Mouse (Mus musculus): ENCODE measurements at regions not wholly inside any gene's neighbourhood (a gene's known extent, or its start where the extent isn't known, plus 50 kb on each side); places are given as distances from the start of the nearest gene placed in this dataset.

DNA sequence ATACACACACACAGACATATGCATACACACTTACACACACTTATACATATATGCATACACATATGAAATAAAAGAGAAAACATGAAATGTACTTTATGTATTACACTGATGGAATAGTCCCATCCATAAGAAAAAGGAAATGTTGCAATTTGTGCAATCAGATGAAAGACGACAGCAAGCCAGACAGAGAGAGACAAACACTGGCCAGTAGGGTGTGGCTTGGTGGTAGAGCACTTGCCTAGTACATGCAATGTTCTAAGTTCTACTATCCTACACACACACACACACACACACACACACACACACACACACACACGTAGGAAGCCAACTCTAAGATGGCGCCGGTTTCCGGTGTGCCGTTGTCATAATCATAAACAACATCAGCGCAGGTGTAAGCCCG lies 85.3 kb upstream of the Bace2 start:
- no peak overlapping the region for H3K4me2 ChIP-seq (ENCODE audit: low read depth)
- no peaks in the 10 kb centered on the region for H3K79me2 ChIP-seq (ENCODE audit: control insufficient read depth, insufficient read depth)
- no peaks in the 10 kb centered on the region for H3K27me3 ChIP-seq (ENCODE audit: control insufficient read depth, insufficient read depth, insufficient read length)
- TF ChIP-seq USF1 (IDR thresholded peaks at IDR 0.05; ENCODE audit: low read depth) (no peak), REST (IDR thresholded peaks at IDR 0.05; ENCODE audit: insufficient read depth, insufficient read length) (no peak), CEBPB (IDR thresholded peaks at IDR 0.05; ENCODE audit: insufficient read depth, poor library complexity, severe bottlenecking) (no peak)
- no peak overlapping the region for H3K4me3 ChIP-seq
- no peak overlapping the region for H3ac ChIP-seq (ENCODE audit: control insufficient read depth, insufficient read length)
- no peaks in the 10 kb centered on the region for H3K36me3 ChIP-seq (ENCODE audit: control insufficient read depth, insufficient read depth)

DNA sequence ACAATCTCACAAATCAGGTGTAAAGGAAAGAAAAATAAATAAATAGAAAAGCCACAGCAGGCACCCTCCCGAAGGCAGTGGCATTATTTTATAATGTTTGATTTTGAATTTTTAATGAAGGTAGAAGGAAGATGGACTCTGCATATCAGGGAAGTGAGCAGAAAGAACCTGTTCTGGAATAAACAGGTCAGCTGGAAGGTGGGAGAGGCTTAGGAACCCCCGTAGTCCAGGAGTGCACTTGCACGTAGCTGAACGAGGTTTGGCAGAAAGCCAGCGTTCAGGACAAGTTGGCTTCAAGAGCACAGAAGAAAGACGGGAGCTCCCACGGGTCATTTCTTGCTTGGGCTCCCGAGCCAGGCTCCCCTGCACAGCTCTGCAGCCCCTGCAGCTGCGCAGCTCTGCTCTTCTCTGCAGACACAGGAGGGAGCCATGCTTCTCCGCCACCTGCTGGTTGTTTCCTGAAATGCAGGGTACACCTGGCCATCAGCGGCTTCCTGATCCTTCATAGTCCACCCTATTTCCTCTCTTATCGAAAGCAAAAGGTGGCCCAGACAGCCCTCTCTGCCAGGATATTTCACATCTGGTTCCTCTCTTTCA lies 84.4 kb upstream of the Bace2 start:
- H3K4me2 ChIP-seq (ENCODE audit: low read depth), result peak overlapping the region; percentile 3
- TF ChIP-seq MYOD1 (IDR thresholded peaks at IDR 0.05; ENCODE audit: control insufficient read depth in 1 of 3, insufficient read length in 2 of 3, low read depth in 2 of 3) (no peak), TCF12 (IDR thresholded peaks at IDR 0.05; ENCODE audit: insufficient read depth, poor library complexity, severe bottlenecking) (no peak), CEBPB (IDR thresholded peaks at IDR 0.05; ENCODE audit: insufficient read depth, poor library complexity, severe bottlenecking) (no peak), SRF (IDR thresholded peaks at IDR 0.05; ENCODE audit: control insufficient read depth, insufficient read length, low read depth) (no peak), USF1 (IDR thresholded peaks at IDR 0.05; ENCODE audit: low read depth) (no peak), POLR2A (IDR thresholded peaks at IDR 0.05; ENCODE audit: insufficient read length, low read depth) (no peak), TCF3 (IDR thresholded peaks at IDR 0.05; ENCODE audit: insufficient read length, low read depth) (no peak), POLR2AphosphoS2 (IDR thresholded peaks at IDR 0.05; ENCODE audit: insufficient read length, low read depth) (no peak), REST (IDR thresholded peaks at IDR 0.05; ENCODE audit: insufficient read depth, insufficient read length) (no peak), E2F4 (IDR thresholded peaks at IDR 0.05; ENCODE audit: insufficient read depth) (no peak), MAX (IDR thresholded peaks at IDR 0.05; ENCODE audit: low read depth) (no peak), MYOG (IDR thresholded peaks at IDR 0.05; ENCODE audit: control insufficient read depth in 1 of 3, insufficient read depth in 1 of 3, insufficient read length in 2 of 3, low read depth in 2 of 3) (no peak)
- H3ac ChIP-seq (ENCODE audit: control insufficient read depth, insufficient read length), result no peak overlapping the region
- no peaks in the 10 kb centered on the region for H3K79me2 ChIP-seq (ENCODE audit: control insufficient read depth, insufficient read depth)
- H3K27me3 ChIP-seq (ENCODE audit: control insufficient read depth, insufficient read depth, insufficient read length), result no peaks in the 10 kb centered on the region
- H3K36me3 ChIP-seq (ENCODE audit: control insufficient read depth, insufficient read depth), result no peaks in the 10 kb centered on the region
- no peak overlapping the region for H3K4me3 ChIP-seq

DNA sequence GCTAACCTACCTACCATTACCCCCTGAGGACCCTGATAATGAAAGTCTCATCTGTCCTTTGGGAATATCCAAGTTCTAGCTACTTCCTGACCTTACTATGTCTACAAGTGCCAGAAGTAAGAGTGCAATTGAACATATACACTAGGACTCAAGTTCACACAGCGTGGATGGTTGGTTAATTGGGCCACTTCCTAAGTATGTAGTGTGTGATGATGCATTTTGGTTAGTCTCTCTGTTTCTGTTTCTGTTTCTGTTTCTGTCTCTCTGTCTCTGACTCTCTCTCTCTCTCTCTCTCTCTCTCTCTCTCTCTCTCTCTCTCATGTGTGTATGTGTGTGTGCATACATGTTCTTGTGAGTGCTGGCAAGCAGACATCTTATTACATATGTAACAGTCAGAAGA lies 77.6 kb upstream of the Bace2 start:
- Histone ChIP-seq H3K36me3 (ENCODE audit: control insufficient read depth, insufficient read depth) (no peaks in the 10 kb centered on the region), H3ac (ENCODE audit: control insufficient read depth, insufficient read length) (no peak overlapping the region), H3K4me2 (ENCODE audit: low read depth) (no peak overlapping the region), H3K79me2 (ENCODE audit: control insufficient read depth, insufficient read depth) (no peaks in the 10 kb centered on the region), H3K4me3 (no peak overlapping the region), H3K27me3 (ENCODE audit: control insufficient read depth, insufficient read depth, insufficient read length) (no peaks in the 10 kb centered on the region)
- TF ChIP-seq POLR2A (IDR thresholded peaks at IDR 0.05; ENCODE audit: insufficient read length, low read depth) (no peak), USF1 (IDR thresholded peaks at IDR 0.05; ENCODE audit: low read depth) (no peak), TCF3 (IDR thresholded peaks at IDR 0.05; ENCODE audit: insufficient read length, low read depth) (no peak), MYOD1 (IDR thresholded peaks at IDR 0.05; ENCODE audit: control insufficient read depth in 1 of 3, insufficient read length in 2 of 3, low read depth in 2 of 3) (no peak), SRF (IDR thresholded peaks at IDR 0.05; ENCODE audit: control insufficient read depth, insufficient read length, low read depth) (no peak), MAX (IDR thresholded peaks at IDR 0.05; ENCODE audit: low read depth) (no peak)

- H3K36me3 ChIP-seq (ENCODE audit: control insufficient read depth, insufficient read depth), result no peaks in the 10 kb centered on the region
- no peak overlapping the region for H3ac ChIP-seq (ENCODE audit: control insufficient read depth, insufficient read length)
- H3K79me2 ChIP-seq (ENCODE audit: control insufficient read depth, insufficient read depth), result no peaks in the 10 kb centered on the region
- no peaks in the 10 kb centered on the region for H3K27me3 ChIP-seq (ENCODE audit: control insufficient read depth, insufficient read depth, insufficient read length)
- no peak overlapping the region for H3K4me2 ChIP-seq (ENCODE audit: low read depth)
- TF ChIP-seq SRF (IDR thresholded peaks at IDR 0.05; ENCODE audit: control insufficient read depth, insufficient read length, low read depth) (no peak), CEBPB (IDR thresholded peaks at IDR 0.05; ENCODE audit: insufficient read depth, poor library complexity, severe bottlenecking) (no peak), REST (IDR thresholded peaks at IDR 0.05; ENCODE audit: insufficient read depth, insufficient read length) (no peak), E2F4 (IDR thresholded peaks at IDR 0.05; ENCODE audit: insufficient read depth) (no peak), MYOD1 (IDR thresholded peaks at IDR 0.05; ENCODE audit: control insufficient read depth in 1 of 3, insufficient read length in 2 of 3, low read depth in 2 of 3) (no peak), TCF12 (IDR thresholded peaks at IDR 0.05; ENCODE audit: insufficient read depth, poor library complexity, severe bottlenecking) (no peak), POLR2A (IDR thresholded peaks at IDR 0.05; ENCODE audit: insufficient read length, low read depth) (no peak), POLR2AphosphoS2 (IDR thresholded peaks at IDR 0.05; ENCODE audit: insufficient read length, low read depth) (no peak), TCF3 (IDR thresholded peaks at IDR 0.05; ENCODE audit: insufficient read length, low read depth) (no peak), MAX (IDR thresholded peaks at IDR 0.05; ENCODE audit: low read depth) (no peak), MYOG (IDR thresholded peaks at IDR 0.05; ENCODE audit: control insufficient read depth in 1 of 3, insufficient read depth in 1 of 3, insufficient read length in 2 of 3, low read depth in 2 of 3) (no peak), USF1 (IDR thresholded peaks at IDR 0.05; ENCODE audit: low read depth) (no peak)
- H3K4me3 ChIP-seq, result no peak overlapping the region
These were observed 74.9 kb upstream of the Bace2 start for GRCm38 (mm10) chr16:97281615-97282110.

DNA sequence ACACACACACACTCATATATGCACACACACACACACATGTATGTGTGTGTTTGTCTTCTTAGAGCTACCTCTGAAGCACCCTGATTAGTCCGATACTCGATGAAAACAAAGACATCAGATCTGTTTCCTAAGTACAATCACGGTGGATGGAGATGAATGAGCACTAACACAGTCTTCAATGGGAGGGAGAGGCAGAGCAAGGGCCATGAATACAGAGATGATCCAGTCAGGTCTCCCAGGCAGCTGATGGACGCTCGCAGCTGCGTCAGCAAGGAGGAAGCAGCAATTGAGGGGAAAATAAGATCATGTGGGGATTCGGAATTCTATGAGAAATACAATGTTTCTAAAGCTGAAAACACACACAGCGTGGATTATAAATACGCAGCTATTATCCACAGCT lies 73.6 kb upstream of the Bace2 start:
- Histone ChIP-seq H3K79me2 (ENCODE audit: control insufficient read depth, insufficient read depth) (no peaks in the 10 kb centered on the region), H3K4me2 (ENCODE audit: low read depth) (no peak overlapping the region), H3ac (ENCODE audit: control insufficient read depth, insufficient read length) (no peak overlapping the region), H3K27me3 (ENCODE audit: control insufficient read depth, insufficient read depth, insufficient read length) (no peaks in the 10 kb centered on the region), H3K36me3 (ENCODE audit: control insufficient read depth, insufficient read depth) (no peaks in the 10 kb centered on the region), H3K4me3 (no peak overlapping the region)
- TF ChIP-seq REST (IDR thresholded peaks at IDR 0.05; ENCODE audit: insufficient read depth, insufficient read length), result no peak
- no peak for TF ChIP-seq TCF3 (IDR thresholded peaks at IDR 0.05; ENCODE audit: insufficient read length, low read depth)
- TF ChIP-seq POLR2A (IDR thresholded peaks at IDR 0.05; ENCODE audit: insufficient read length, low read depth), result no peak
- no peak for TF ChIP-seq E2F4 (IDR thresholded peaks at IDR 0.05; ENCODE audit: insufficient read depth)
- no peak for TF ChIP-seq SRF (IDR thresholded peaks at IDR 0.05; ENCODE audit: control insufficient read depth, insufficient read length, low read depth)
- TF ChIP-seq USF1 (IDR thresholded peaks at IDR 0.05; ENCODE audit: low read depth), result no peak
- peak in 1 of 3 experiments; percentile 26 for TF ChIP-seq MYOD1 (IDR thresholded peaks at IDR 0.05; ENCODE audit: control insufficient read depth in 1 of 3, insufficient read length in 2 of 3, low read depth in 2 of 3)
- TF ChIP-seq POLR2AphosphoS2 (IDR thresholded peaks at IDR 0.05; ENCODE audit: insufficient read length, low read depth), result no peak
